Mouse (Mus musculus) thymus, adult 2 months (tissue): ENCODE results near the gene Dmwd.

Experiments used
- CTCF ChIP-seq: fragments of 200-500 bp; IDR thresholded peaks from 2 replicates; pipeline ENCODE4 v1.5.1; 2012; ENCODE audit warnings: mild to moderate bottlenecking, control low read depth, low read length, moderate library complexity, borderline replicate concordance; ENCODE audit not compliant: control insufficient read depth, poor library complexity, insufficient read depth; ENCODE audit errors: extremely low read depth
- POLR2A ChIP-seq: fragments of 200-500 bp; IDR thresholded peaks from 2 replicates; pipeline ENCODE4 v1.6.1; 2012; ENCODE audit warnings: mild to moderate bottlenecking, low read length, control low read depth, moderate library complexity; ENCODE audit not compliant: control insufficient read depth, poor library complexity, insufficient read depth; ENCODE audit errors: extremely low read depth

GRCm38 (mm10) chr7:19065896-19066295 is 10.1 kb upstream of the Dmwd start:
- no peak for TF ChIP-seq CTCF
- no peak for TF ChIP-seq POLR2A
